Comparison of ENCODE assay signal across 7 mouse cellular contexts in genomic region chr1:67181165-67181564, GRCm38 (mm10). TPM values are rescaled to one million over a fixed set of nuclear protein-coding genes. Genes with fewer than 3 reads are reported as not detected.
A peak's percentile ranks its signal among the peaks of the same experiment; 100 is the strongest.
DNase-seq lines count a peak whose midpoint lies in the region; ATAC-seq and TF ChIP-seq lines count a peak whose summit lies in the region.

No protein-coding gene starts in this region.

- WGBS in forebrain, postnatal 0 days: 4% methylated on average over 7 of the region's 7 CpGs

- H3K27ac ChIP-seq in ES-Bruce4 (ENCODE audit: insufficient read depth, low read length): no peak overlapping the region
- H3K27ac ChIP-seq in forebrain, postnatal 0 days (ENCODE audit: low read depth, low read length): no peak overlapping the region

- TF ChIP-seq CTCF in ES-Bruce4 (IDR thresholded peaks at IDR 0.05; ENCODE audit: low read depth, low read length): peak; percentile 44
- peak; percentile 85 for TF ChIP-seq CTCF in forebrain, postnatal 0 days (IDR thresholded peaks at IDR 0.05; ENCODE audit: low read depth)

- ATAC-seq in forebrain, postnatal 0 days: peak; percentile 67

- no peak overlapping the region for H3K9ac ChIP-seq in ES-Bruce4 (ENCODE audit: low read depth, poor library complexity, severe bottlenecking)
- no peak overlapping the region for H3K9ac ChIP-seq in forebrain, postnatal 0 days

- H3K36me3 ChIP-seq in ES-Bruce4 (ENCODE audit: control insufficient read depth, insufficient read depth, low read length, poor library complexity, severe bottlenecking): no peaks in the 10 kb centered on the region
- H3K36me3 ChIP-seq in forebrain, postnatal 0 days (ENCODE audit: insufficient read depth): no peaks in the 10 kb centered on the region

- peak; percentile 53 for DNase-seq in 416B (ENCODE audit: low read depth)
- DNase-seq in cerebellum, adult 18-20 months: peak; percentile 23 to 54
- peak; percentile 85 for DNase-seq in forebrain, postnatal 0 days
- peak; percentile 82 to 83 for DNase-seq in kidney, postnatal 4 days
- DNase-seq in lung, postnatal 14 days: peak; percentile 63
- DNase-seq in right cerebral cortex, postnatal 25 days: peak; percentile 63

- no peak overlapping the region for H3K4me2 ChIP-seq in forebrain, postnatal 0 days (ENCODE audit: low read depth)

- no peak for TF ChIP-seq POLR2A in ES-Bruce4 (IDR thresholded peaks at IDR 0.05; ENCODE audit: insufficient read depth, low read length)

- H3K9me3 ChIP-seq in ES-Bruce4 (replicated peaks; ENCODE audit: control insufficient read depth, insufficient read depth, low read length, poor library complexity, severe bottlenecking): no peaks in the 10 kb centered on the region
- H3K9me3 ChIP-seq in forebrain, postnatal 0 days (ENCODE audit: low read length): no peaks in the 10 kb centered on the region

- no peak for TF ChIP-seq EP300 in ES-Bruce4 (IDR thresholded peaks at IDR 0.05; ENCODE audit: insufficient read depth, low read depth, low read length)

- no peaks in the 10 kb centered on the region for H3K27me3 ChIP-seq in ES-Bruce4 (ENCODE audit: control insufficient read depth, insufficient read depth, low read length, poor library complexity, severe bottlenecking)
- H3K27me3 ChIP-seq in forebrain, postnatal 0 days (ENCODE audit: insufficient read depth, low read length): no peaks in the 10 kb centered on the region

- no peaks in the 10 kb centered on the region for H3K4me1 ChIP-seq in ES-Bruce4 (ENCODE audit: control insufficient read depth, insufficient read depth, low read length)
- no peaks in the 10 kb centered on the region for H3K4me1 ChIP-seq in forebrain, postnatal 0 days (ENCODE audit: insufficient read depth)

- no peak overlapping the region for H3K4me3 ChIP-seq in ES-Bruce4 (ENCODE audit: low read depth, low read length)
- no peak overlapping the region for H3K4me3 ChIP-seq in forebrain, postnatal 0 days (ENCODE audit: low read depth, low read length)

RNA-seq across cellular contexts. Expression of gene Cps1, which starts 58.3 kb away (rescaled TPM):
- polyA plus RNA-seq in ES-Bruce4 (2011; ENCODE audit: insufficient read depth, insufficient read length, low read depth, missing spikeins): not detected in 2 replicates
- 0.14 and 0.31 TPM in 2 replicates for total RNA-seq in forebrain, postnatal 0 days (2014; rRNA removed)
- polyA plus RNA-seq in forebrain, postnatal 0 days (2015; fragmentation: Nextera tagmentation; extraction: Ambion mirVana): 0.11 and 0.17 TPM in 2 replicates
